Mouse (Mus musculus): Measurements from ENCODE around the gene St3gal3. TPM values are rescaled to one million over a fixed set of nuclear protein-coding genes. Genes with fewer than 3 reads are reported as not detected.

Gene St3gal3
- polyA plus RNA-seq, 2 experiments, result 0.85 to 3.2 TPM

DNA sequence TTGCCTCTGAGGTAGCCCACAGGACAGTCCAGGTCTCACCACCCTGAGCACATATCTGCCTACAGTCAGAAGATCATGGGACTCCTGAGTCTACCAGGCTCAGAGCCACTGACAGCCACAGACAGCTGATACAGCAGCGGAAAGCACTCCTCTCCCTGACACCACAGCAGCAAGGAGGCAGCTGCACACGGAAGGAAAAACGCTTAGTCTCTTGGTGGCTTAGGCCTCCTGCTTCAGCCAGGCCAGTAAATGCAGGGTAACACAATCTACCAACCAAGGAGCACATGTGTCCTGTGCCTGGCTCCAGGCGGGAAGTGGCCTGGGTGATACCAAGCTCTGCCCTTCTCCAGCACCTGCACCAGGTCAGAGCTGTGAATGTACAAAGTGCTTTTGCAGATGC, 94.1 kb downstream of the St3gal3 start:
- ATAC-seq (ENCODE audit: insufficient read depth) (no peak), DNase-seq (ENCODE audit: low read depth in 3 of 3, low spot score in 3 of 3) (no peak)
- 70% methylated on average over 4 of the region's 4 CpGs for WGBS (ENCODE audit: insufficient replicate concordance)
- H3K4me3 ChIP-seq (ENCODE audit: insufficient read depth in 1 of 2, low read depth in 2 of 2, low read length in 2 of 2), result no peak overlapping the region
- H3K9me3 ChIP-seq (ENCODE audit: control insufficient read depth, low read length), result no peaks in the 10 kb centered on the region
- no peak overlapping the region for H3K4me2 ChIP-seq (ENCODE audit: low read depth)
- TF ChIP-seq EP300 (IDR thresholded peaks at IDR 0.05; ENCODE audit: low read depth), result no peak
- TF ChIP-seq CTCF (IDR thresholded peaks at IDR 0.05; ENCODE audit: low read depth), result no peak
- no peak overlapping the region for H3K9ac ChIP-seq (replicated peaks)
- no peaks in the 10 kb centered on the region for H3K36me3 ChIP-seq (replicated peaks; ENCODE audit: control insufficient read depth, insufficient read depth, low read depth)
- H3K27me3 ChIP-seq (ENCODE audit: control insufficient read depth, insufficient read depth, low read length), result no peaks in the 10 kb centered on the region
- H3K27ac ChIP-seq, result no peak overlapping the region
- H3K4me1 ChIP-seq (replicated peaks; ENCODE audit: control insufficient read depth in 2 of 2, insufficient read depth in 2 of 2, low read length in 1 of 2), result peaks cover 0 to 5% of the 10 kb centered on the region in 2 experiments; a peak in 2 of 4 replicates

- Histone ChIP-seq H3K9ac (replicated peaks) (no peak overlapping the region), H3K36me3 (replicated peaks; ENCODE audit: control insufficient read depth, insufficient read depth, low read depth) (no peaks in the 10 kb centered on the region), H3K9me3 (ENCODE audit: control insufficient read depth, low read length) (no peaks in the 10 kb centered on the region), H3K27me3 (ENCODE audit: control insufficient read depth, insufficient read depth, low read length) (no peaks in the 10 kb centered on the region), H3K4me3 (ENCODE audit: insufficient read depth in 1 of 2, low read depth in 2 of 2, low read length in 2 of 2) (no peak overlapping the region), H3K4me2 (ENCODE audit: low read depth) (no peak overlapping the region), H3K4me1 (replicated peaks; ENCODE audit: control insufficient read depth in 2 of 2, insufficient read depth in 2 of 2, low read length in 1 of 2) (peaks cover 0 to 5% of the 10 kb centered on the region in 2 experiments; a peak in 2 of 4 replicates), H3K27ac (no peak overlapping the region)
- no peak for ATAC-seq (ENCODE audit: insufficient read depth)
- DNase-seq (ENCODE audit: low read depth in 3 of 3, low spot score in 3 of 3), result no peak
- TF ChIP-seq CTCF (IDR thresholded peaks at IDR 0.05; ENCODE audit: low read depth) (no peak), EP300 (IDR thresholded peaks at IDR 0.05; ENCODE audit: low read depth) (no peak)
- WGBS (ENCODE audit: insufficient replicate concordance), result 81% methylated on average over 5 of the region's 5 CpGs
Measured at GRCm38 (mm10) chr4:118039964-118040363, 94.8 kb downstream of the St3gal3 start.

DNA sequence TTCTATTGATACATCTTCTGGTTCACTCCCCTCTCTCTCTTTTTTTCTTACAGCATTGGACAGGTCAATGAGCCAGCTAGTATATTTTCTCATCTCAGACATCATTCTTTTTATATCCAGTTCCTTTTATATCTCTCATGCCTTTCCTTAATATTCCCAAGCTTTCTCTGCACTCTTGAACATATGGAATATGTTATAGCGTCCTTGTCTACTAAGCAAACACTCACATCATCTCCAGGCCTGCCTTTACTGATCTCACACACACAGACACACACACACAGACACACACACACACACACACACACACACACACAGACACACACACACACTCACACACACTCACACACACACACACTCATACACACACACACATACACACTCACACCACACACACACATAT, 96.7 kb downstream of the St3gal3 start:
- H3K27me3 ChIP-seq (ENCODE audit: control insufficient read depth, insufficient read depth, low read length), result no peaks in the 10 kb centered on the region
- no peak overlapping the region for H3K27ac ChIP-seq
- TF ChIP-seq CTCF (IDR thresholded peaks at IDR 0.05; ENCODE audit: low read depth), result no peak
- TF ChIP-seq EP300 (IDR thresholded peaks at IDR 0.05; ENCODE audit: low read depth), result no peak
- DNase-seq (ENCODE audit: low read depth in 3 of 3, low spot score in 3 of 3), result no peak
- no peaks in the 10 kb centered on the region for H3K9me3 ChIP-seq (ENCODE audit: control insufficient read depth, low read length)
- 80% methylated on average over 1 of the region's 1 CpGs for WGBS (ENCODE audit: insufficient replicate concordance)
- no peak for ATAC-seq (ENCODE audit: insufficient read depth)
- no peak overlapping the region for H3K4me2 ChIP-seq (ENCODE audit: low read depth)
- no peak overlapping the region for H3K9ac ChIP-seq (replicated peaks)
- H3K4me3 ChIP-seq (ENCODE audit: insufficient read depth in 1 of 2, low read depth in 2 of 2, low read length in 2 of 2), result no peak overlapping the region
- H3K4me1 ChIP-seq (replicated peaks; ENCODE audit: control insufficient read depth in 2 of 2, insufficient read depth in 2 of 2, low read length in 1 of 2), result no peaks in the 10 kb centered on the region
- H3K36me3 ChIP-seq (replicated peaks; ENCODE audit: control insufficient read depth, insufficient read depth, low read depth), result no peaks in the 10 kb centered on the region

DNA sequence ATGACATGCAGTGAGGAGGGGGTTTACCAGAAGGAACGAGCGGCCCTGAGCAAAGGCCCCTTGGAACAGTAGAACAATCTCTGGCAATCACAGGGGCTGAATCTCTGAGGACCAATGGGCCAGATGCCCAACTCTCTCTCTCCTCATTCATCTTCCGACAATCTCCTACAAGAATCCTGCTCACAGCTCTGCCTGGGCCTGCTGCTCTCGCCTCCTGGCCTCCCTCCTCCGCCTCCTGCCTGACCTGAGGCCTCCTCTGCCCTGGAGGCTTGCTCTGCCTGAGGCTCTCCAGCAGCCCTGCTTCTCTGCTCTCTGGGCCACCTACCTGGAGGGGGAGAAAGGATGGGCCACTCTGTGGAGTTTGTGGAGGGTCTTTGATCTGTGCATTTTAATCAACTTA, 97.3 kb downstream of the St3gal3 start:
- Histone ChIP-seq H3K9ac (replicated peaks) (no peak overlapping the region), H3K36me3 (replicated peaks; ENCODE audit: control insufficient read depth, insufficient read depth, low read depth) (no peaks in the 10 kb centered on the region), H3K4me3 (ENCODE audit: insufficient read depth in 1 of 2, low read depth in 2 of 2, low read length in 2 of 2) (no peak overlapping the region), H3K27me3 (ENCODE audit: control insufficient read depth, insufficient read depth, low read length) (no peaks in the 10 kb centered on the region), H3K4me1 (replicated peaks; ENCODE audit: control insufficient read depth in 2 of 2, insufficient read depth in 2 of 2, low read length in 1 of 2) (no peaks in the 10 kb centered on the region), H3K9me3 (ENCODE audit: control insufficient read depth, low read length) (no peaks in the 10 kb centered on the region), H3K27ac (no peak overlapping the region), H3K4me2 (ENCODE audit: low read depth) (no peak overlapping the region)
- DNase-seq (ENCODE audit: low read depth in 3 of 3, low spot score in 3 of 3) (no peak), ATAC-seq (ENCODE audit: insufficient read depth) (no peak)
- 77% methylated on average over 5 of the region's 5 CpGs for WGBS (ENCODE audit: insufficient replicate concordance)
- TF ChIP-seq EP300 (IDR thresholded peaks at IDR 0.05; ENCODE audit: low read depth), result no peak
- TF ChIP-seq CTCF (IDR thresholded peaks at IDR 0.05; ENCODE audit: low read depth), result no peak

GRCm38 (mm10) chr4:118036531-118036930, 98.2 kb downstream of the St3gal3 start:
- no peaks in the 10 kb centered on the region for H3K36me3 ChIP-seq (replicated peaks; ENCODE audit: control insufficient read depth, insufficient read depth, low read depth)
- no peak overlapping the region for H3K4me2 ChIP-seq (ENCODE audit: low read depth)
- no peak overlapping the region for H3K9ac ChIP-seq (replicated peaks)
- H3K9me3 ChIP-seq (ENCODE audit: control insufficient read depth, low read length), result no peaks in the 10 kb centered on the region
- WGBS (ENCODE audit: insufficient replicate concordance), result 84% methylated on average over 4 of the region's 4 CpGs
- no peaks in the 10 kb centered on the region for H3K4me1 ChIP-seq (replicated peaks; ENCODE audit: control insufficient read depth in 2 of 2, insufficient read depth in 2 of 2, low read length in 1 of 2)
- ATAC-seq (ENCODE audit: insufficient read depth) (no peak), DNase-seq (ENCODE audit: low read depth in 3 of 3, low spot score in 3 of 3) (no peak)
- no peak overlapping the region for H3K27ac ChIP-seq
- no peak overlapping the region for H3K4me3 ChIP-seq (ENCODE audit: insufficient read depth in 1 of 2, low read depth in 2 of 2, low read length in 2 of 2)
- TF ChIP-seq EP300 (IDR thresholded peaks at IDR 0.05; ENCODE audit: low read depth) (no peak), CTCF (IDR thresholded peaks at IDR 0.05; ENCODE audit: low read depth) (no peak)
- no peaks in the 10 kb centered on the region for H3K27me3 ChIP-seq (ENCODE audit: control insufficient read depth, insufficient read depth, low read length)
